Mouse (Mus musculus) kidney, adult 11 months (tissue): ENCODE results near the gene Lin7a.
A peak's percentile ranks its signal among the peaks of the same experiment; 100 is the strongest.

Experiments used
- DNase-seq: peaks from one replicate; pipeline ENCODE4 v3.0.0; 2022

Gene Lin7a

DNA sequence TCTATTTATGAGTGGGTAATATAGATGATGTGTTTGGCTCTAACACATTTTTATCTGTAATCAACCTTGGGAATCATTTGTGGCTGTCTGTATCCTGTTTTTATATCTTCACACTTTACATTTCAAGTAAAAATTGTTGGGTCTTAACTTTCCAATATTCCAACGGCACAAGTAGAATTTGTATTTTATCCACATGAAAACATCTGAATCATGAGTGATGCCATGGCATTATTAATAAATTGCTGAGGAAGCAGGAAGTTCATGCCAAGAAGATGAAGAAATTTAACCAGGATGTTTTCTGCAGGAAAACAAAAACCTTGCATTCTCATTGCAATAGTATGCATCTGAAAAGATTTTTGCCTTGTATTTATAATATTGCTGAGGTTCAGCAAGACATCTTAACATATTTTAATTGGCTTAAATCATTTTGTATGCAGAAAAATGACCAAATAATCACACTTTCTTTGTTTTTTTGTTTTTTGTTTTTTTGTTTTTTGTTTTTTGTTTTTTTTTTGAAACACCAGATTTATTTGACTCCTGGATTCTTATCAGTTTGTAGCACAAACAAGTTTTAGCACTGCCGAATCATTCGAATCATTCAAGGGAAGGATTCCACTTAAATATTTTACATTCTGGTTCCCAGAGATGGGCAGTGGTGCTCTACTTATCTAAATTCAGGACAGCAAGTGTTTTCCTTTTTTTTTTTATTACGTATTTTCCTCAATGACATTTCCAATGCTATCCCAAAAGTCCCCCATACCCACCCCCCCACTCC lies 18.1 kb upstream of the Lin7a start:
- DNase-seq = no peak

DNA sequence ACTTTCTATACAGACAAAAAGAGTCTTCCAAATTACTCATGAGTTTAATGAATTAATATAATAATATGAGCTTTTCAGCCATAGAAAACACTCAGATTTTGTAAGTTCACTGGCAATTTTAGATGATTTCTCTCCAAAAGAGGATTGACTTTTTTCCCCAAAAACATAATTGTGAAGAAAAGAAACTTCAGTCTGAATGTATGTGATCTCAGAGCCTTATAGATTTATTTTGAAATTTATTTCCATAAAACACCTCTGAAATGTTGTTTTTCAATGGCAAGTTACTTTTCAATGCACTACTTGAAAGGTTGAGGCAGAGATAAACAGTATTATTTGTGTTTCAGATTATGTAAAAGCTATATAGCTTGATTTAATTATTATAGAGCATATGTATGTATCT lies 16.8 kb upstream of the Lin7a start:
- no peak for DNase-seq

DNA sequence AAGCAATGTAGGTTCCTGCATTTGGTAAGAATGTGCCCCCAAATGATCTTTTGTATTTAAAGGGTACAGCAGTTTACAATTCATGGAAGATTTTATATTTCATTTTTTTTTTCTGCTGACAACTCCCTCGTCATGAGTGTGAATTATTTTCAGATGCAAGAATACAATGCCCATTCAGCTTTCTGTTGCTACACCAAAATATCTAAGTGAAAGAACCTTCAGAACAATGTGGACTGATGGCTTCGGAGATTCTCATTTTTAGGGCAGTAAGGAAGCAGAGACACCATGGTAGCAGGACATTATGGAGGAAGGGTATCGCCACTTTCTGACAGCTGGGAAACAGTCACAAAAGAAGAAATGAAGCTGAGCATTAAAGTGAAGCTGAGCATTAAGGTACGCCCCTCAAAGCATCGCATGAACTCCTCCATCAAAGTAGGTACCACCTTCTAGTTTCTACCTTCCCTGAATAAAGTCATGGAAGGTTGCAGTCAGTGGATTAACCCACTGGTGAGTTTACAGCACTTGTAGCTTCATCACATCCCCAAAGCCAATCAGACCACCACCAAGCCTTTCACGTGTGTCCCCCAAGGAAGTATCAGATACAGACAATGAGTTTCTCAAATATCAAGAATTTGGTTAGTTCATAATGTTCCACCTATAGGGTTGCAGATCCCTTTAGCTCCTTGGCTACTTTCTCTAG lies 16.0 kb upstream of the Lin7a start:
- no peak for DNase-seq

DNA sequence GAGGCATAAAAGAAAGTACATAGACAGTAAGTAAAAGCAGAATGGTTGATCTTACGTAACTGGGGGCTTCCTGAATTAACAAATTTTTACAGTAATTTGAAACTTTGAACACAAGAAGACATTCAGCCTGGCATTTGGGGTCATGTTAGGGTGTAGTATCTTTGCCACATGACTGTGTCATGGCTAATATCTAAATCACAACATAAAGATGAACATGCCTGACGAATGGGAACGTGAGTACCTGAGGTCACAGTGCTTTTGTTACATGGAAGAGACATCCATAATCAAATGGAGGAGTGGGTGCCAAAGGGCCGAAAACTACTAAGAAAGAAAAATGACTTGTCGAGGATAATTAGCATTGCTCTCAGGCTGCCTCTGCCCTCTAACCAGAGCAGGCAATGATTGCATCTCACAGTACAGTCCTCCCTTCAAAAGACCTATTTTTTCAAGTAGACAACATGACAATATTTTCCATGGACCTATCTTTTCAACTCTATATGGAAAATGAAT lies 15.0 kb upstream of the Lin7a start:
- no peak for DNase-seq

DNA sequence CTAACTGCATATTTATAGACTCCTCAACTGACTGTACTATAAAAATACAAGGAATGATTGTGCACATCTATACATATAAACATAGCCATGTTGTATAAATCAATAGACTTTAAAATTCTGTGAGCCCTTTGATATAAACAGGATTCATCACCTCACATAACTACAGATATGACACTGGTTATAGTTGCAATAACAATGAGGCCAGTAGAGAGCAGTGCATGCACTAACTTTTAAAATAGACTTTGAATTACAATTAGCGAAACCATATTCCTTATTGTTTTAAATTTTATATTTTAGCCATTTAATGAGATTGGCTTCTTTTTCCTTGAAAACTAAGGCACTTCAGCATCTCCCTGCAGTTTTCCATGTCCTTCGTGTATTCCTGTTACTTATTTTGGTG lies 11.1 kb upstream of the Lin7a start:
- DNase-seq = no peak

DNA sequence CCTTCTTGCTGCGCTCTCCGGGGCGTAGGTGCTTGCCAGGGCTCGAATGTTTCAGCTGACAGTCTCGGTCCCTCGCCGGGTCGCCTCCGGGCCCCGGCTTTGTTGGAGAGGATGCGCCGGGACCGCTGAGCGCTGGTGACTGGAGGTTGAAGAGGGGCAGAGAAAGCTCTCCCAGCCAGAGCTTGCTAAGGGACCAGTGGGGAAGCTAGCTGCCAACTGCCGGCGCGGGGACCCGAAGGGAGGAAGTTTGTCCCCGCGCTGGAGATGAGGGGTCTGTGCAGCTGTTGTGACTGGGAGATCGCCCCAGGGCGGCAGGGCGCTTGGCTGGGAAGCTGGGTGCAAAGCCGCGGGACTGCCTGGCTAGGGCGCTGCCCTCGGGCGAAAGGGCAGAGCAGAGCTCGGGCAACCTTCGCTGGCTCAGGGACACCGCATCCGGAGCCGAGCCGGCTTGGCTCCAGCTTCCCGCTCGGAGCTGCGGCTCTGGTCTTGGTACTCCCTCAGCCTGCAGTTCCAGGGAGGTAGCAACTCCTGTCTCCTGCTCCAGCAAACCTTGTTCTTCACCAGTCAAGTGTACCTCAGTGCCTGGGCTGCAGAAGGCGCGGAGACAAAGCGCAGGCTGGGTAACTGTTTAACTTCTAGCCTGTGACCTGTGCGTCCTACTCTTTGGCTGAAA lies 781 bp downstream of the Lin7a start:
- peak; percentile 81 for DNase-seq

DNA sequence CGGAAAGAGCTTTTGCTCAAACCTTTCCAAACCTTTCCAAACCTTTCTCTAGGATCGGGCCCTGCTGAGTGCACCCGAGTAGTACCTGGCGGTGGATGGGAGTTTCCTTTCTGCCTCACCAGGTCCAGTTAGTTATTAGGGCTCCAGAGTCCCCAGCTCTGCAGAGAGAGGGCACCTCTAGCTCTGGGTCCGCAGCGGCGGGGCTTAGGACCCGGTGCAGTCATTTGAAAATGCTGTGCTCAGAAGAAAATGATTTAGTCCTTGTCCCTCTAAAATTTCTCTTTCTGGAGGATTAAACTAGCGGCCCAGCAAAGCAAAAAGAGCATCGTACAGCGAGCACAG lies 1.3 kb downstream of the Lin7a start:
- DNase-seq = no peak

DNA sequence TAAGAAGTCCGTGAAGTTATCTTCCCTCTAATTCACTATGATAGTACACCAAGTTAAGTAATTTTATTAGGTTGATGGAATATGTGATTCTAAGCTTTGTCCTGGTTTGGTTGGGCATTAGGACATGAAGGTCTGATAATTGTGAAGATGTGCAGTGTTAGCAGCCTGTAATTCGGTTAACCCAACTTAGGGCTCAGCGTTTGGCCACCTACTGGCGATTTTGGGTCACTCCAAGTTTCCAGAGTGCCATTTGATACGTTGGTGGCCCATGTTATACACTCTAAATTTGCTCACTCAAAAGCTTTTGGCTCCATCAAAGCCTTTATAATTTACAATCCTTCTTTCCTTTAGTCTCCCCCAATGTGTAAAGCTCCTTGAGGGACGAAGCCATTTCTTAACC lies 2.4 kb downstream of the Lin7a start:
- no peak for DNase-seq

DNA sequence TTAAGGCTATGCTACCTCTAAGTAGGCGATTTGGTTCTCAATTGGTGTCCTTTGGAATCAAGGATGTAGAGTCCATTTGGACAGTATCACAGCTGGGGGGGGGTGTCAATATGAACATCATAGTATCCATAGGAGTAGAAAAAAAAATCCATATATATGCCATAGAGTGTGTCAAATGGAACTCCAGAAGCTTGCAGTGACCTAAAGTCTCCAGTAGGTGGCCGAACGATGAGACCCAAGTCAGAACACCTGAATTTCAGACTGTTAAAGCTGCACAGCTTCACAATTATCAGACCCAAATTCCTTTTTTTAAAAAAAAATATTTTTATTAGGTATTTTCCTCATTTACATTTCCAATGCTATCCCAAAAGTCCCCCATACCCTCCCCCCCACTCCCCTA lies 3.3 kb downstream of the Lin7a start:
- DNase-seq = no peak

DNA sequence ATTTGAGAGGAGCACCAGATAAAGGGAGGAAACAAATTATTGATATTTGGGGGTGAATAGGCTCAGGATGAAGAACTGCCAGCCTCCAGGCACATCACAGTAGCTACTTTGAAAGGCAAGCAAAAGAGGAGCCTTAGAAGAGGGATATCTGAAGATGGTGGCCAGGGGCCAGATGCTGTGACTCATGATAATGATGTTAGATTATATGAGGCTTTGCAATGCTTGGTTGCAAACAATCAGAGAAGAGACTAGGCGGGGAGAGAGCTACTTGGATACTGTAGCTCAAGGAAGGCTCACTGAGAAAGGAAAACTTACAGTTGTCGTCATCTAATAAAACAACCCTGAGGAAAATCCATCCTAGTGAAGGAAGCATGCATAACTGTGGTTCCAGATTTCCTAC lies 5.2 kb downstream of the Lin7a start:
- no peak for DNase-seq

DNA sequence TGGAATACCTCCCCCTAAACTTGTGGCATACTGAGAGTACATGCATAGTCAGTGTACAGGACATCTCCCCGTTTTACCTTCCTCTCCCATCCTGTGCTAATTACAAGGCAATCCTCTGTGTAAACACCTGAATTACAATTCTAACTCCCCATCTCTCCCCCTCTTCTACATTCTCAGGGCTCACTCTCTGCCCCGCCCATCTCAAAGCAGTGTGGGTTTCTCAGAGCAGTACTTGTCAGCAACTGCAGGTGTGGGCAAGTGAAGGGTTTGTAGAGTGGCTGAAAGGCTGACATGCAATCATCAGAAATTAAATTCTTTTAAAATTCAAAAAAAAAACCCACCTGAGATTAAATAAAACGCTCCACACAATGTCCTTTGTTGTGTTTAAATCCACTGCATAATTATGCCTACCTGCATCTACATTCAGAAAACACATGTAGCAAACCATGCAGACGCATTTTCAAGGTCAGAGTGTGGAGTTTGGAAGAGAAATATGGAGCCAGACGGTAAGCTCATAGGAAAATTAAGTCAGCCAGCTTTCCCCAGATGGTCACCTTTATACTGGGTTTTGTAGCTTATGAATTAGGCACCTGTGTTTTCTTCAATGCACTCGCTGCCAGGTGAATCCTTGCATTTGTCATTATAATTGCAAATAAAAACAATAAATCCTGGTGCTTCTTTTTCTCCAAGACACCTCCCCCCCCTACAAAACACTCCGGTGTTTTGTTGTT lies 22.6 kb downstream of the Lin7a start:
- DNase-seq = no peak

DNA sequence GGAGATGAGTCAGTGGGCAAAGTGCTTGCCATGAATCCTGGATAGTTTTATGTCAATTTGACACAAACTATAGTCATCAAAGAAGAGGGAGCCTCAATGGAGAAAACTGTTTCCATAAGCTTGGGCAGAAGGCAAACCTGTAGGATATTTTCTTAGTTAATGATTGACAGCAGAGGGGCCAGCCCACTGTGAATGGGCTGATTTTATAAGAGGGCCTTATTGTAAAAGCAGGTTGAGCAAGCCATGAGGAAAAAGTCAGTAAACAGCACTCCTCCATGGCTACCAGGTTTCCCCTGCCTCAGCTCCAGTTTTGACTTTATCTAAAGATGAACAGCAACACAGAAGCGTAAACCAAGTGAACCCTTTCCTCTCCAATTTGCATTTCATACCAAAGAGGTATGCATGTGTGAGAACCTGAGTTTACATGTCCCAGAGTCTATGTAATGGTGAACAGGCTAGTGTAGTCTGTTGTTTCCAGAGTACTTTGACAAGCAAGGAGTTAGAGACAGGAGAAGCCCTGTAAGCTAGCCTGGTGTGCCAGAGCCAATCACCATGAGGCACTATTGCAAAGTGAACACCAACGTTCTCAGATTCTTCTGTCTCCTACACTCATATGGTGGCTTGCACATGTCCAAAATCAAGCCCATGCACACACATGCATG lies 29.2 kb downstream of the Lin7a start:
- no peak for DNase-seq

DNA sequence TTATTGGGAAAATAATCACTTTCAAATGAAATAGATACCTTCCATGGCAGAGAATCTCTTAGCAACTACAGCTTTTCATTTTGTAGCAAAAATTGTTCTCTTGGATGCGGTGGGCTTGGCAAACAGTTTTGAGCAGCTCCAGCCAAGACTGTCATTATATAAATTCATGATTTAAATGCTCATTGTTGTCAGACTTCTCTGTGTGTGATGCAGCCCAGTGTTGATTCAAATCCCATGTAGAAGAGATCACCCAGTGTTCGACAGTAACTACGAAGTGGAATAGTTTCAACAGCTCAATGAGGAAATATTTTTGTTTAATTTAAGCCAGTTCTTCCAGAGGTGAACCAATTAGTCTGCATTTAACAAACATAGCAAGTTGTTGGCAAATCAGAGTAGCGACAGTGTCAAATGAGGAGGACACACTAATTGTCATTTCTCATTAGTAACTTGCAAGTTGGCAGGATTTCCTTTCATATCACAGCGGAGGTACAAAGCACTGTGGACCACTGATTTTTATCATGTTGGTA lies 39.5 kb downstream of the Lin7a start:
- DNase-seq = no peak

DNA sequence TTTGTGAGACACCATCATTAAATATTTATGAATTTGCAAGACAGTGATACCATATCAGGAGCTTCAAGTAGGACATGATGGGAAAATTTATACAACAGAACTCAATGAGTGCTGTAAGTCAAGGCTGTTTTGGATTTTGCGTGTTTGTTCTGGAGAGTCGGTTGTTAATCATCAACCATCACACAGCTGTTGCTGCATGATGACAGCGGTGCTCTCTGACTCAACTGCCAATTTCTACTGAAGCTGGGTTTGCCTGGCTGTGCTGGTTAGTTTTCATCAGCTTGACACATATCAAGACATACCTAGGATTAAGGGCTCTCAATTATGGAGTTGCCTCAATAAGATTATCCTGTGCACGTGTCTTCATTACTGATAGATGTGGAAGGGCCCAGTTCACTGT lies 41.1 kb downstream of the Lin7a start:
- no peak for DNase-seq

DNA sequence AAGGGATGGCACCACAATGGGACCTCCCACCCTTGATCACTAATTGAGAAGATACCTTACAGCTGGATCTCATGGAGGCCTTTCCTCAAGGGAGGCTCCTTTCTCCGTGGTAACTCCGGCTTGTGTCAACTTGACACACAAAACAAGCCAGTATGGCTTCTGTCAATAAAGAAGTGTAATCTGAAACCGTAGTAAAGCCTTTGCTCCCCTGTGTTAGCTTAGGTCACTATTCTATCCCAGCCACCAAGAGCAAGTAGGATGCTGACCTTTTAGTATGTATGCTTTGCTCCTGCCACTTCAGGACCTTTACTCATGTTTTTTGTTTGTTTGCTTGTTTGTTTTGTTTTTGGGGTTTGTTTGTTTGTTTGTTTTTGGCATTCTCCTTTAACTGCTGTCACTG lies 41.9 kb downstream of the Lin7a start:
- no peak for DNase-seq

DNA sequence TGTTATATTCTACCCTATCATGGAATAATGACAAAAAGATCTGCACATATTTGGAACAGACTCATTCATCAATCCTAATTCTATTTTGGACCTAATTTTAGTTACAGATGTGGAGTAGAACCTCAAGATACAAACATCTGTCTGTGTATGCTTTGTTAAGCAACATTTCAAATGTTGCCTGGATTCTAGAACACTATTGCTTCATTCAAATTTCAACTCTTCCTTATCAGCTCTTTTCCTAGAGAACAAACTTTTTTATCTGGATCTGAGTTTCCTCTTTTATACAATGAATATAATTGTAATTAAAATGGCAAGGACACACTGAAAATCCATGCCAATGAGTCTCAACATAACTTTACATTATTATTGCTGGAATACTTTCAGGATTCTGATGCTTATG lies 43.8 kb downstream of the Lin7a start:
- no peak for DNase-seq

DNA sequence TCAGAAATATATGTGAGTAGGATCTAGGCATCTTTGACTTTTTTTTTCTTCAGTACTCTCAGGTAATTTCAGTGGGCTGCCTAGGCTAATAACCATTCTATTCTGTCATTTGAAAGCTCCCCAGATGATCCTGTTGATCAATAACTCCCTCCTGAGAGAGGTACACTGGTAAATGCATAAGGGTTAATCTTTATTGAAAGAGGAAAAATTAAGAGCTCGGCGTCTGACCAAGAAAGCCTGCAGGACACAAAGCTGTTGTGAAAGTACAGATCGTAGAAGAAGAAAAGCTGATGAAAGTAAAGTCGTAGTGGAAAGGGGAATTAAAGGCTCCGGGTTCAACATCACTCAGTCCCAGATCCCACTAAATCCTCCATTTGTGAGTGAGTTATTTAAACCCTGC lies 44.2 kb downstream of the Lin7a start:
- DNase-seq = peak; percentile 6

DNA sequence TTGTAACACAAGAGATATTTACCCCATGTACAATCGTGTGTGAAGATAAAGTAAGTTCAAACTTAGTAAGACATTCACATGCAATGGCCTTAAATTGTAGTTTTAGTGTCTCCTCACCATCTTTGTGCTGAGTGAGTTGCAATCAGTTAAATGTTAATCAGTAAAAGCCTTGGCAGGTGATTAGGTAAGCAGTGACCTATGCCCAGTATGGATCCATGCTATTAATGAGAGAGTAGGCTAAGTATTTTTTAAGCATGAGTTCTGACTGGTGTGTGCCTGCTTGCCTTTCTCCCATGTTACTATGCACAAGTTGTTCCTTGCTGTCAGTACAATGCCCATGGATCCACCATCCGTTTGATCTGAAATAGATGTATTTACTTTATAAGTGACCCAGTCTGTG lies 44.6 kb downstream of the Lin7a start:
- peak; percentile 20 for DNase-seq

DNA sequence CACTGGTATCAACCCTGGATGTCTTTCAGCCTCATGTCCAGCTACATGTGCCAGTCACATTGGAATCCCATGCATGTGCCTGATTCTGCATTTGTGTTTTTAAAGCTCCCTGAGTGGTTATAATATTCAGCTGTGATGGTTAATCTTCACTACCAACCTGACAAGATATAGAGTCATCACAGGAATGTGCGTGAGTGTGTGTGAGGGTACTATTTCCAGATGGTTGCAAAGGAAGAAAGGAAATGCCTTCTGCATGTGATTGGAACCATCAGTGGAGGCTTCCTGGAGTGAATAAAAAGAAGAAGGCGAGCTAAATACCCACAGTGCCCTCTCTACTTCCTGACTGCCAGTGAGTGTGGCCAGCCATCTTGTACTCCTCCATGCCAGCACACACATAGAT lies 48.2 kb downstream of the Lin7a start:
- DNase-seq = no peak

DNA sequence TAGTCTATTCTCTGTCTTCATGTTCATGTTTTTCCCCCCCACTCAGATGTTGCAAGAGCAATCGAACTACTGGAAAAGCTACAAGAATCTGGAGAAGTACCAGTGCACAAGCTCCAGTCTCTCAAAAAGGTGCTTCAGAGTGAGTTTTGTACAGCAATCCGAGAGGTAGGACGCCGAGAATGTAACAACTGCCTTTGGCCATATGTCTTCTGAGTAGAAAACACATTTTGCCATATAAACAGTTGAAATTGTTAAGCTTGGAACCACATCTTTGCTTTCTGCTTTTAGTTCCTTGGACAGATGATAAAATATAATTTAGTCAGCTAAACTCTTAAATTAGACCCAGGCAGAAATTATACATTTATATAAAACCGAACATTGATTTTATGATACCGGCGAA lies 52.4 kb downstream of the Lin7a start:
- DNase-seq = no peak

DNA sequence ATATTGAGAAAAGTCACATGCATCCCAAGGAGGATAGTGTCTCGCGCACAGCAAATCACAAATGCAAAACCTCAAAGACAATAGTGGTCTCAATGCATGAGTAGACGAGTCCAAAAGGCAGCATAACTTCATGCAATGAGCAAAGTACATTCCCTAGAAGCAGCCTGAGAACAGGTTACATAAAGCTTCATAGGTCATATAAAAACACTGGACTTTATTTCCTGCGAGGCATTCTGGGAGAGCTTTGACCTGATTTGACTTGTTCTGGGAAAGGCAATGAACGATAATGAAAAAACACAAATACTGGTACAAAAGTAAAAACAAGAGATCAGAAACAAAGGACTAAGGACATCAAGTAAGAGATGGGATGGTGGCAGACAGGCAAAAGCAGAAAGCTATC lies 54.1 kb downstream of the Lin7a start:
- DNase-seq = peak; percentile 57

DNA sequence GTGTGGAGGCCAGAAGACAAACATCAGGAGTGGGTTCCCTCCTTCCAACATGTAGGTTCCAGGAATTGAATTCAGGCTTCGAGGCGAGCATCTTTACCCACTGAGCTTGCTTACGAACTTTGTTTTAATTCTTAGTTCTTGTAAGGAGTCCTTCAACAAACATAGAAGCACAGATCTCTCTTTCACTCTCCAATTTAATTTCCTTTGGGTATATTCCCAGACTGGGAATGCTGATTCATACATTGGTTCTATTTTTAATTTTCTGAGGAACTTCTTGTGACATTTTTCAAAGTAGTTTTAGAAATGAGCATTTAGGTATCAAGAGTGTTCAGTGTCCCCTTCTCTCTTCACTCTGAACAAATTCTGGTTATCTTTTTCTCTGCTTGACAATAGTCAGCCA lies 68.0 kb downstream of the Lin7a start:
- DNase-seq = no peak

DNA sequence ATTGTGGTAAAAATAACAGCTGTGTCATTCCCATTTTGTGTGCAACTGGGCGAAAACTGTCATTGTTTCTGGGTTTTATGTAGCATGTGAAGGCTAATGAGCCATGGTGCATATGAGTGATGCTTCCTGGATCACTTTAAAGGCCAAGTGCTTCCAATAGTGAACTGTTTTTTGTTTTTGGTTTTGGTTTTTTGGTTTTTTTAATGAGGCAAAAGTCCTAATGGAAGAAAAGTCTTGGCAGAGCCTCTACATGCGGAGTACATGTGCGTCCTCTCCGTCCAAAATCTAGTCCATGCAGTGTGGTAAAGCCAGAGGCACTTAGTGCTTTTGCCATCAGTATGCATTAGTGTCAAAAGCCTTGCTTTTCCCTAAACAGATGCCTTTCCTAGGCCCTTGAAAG lies 69.7 kb downstream of the Lin7a start:
- DNase-seq = no peak
